Mouse (Mus musculus): ENCODE data around the gene Coasy. TPM values are rescaled to one million over a fixed set of nuclear protein-coding genes. Genes with fewer than 3 reads are reported as not detected.

Coasy gene
- total RNA-seq (2023) = 11.0 TPM

DNA sequence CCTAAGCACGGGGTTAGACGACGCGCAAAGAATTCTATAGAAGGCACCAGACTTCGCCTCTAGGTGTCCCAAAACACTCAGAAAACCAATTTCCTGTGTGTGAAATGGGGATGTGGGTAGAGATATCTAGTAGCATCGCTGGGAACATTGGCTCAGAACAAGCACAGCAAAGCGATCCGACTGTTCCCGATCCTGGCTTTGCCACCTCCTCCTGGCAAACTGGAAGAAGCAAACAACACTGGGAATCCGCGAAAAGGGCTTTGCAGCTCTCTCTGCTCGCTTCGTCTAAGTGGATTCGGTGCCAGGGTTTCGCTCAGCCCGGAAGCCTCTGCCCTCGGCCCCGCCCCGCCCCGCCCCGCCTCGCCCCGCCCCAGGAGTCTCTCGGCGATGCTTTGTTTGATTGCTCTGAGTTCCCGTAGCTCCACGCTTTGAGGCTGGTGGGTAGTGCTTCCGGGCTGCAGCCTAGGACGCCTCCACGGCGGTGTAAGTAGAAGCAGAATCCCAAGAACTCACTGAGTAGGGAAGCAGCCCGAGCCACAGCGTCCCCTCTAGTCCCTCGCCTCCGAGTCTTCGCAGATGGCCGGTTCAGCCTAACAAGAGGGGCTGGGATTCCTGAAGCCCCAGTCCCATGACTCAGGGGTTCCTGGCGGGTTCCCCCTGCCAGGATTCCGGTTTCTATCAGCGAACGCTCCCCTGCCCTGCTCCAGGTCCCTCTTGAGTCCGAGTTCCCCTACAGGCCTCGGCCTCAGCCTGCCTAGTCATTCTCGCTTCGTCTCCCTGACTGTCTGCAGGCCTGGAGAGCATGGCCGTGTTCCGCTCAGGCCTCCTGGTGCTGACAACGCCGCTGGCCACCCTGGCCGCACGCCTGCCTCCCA, at the start of gene Coasy:
Gene Coasy (plus strand): TSS at position 358 of the 875 bp plus-strand sequence.

DNA sequence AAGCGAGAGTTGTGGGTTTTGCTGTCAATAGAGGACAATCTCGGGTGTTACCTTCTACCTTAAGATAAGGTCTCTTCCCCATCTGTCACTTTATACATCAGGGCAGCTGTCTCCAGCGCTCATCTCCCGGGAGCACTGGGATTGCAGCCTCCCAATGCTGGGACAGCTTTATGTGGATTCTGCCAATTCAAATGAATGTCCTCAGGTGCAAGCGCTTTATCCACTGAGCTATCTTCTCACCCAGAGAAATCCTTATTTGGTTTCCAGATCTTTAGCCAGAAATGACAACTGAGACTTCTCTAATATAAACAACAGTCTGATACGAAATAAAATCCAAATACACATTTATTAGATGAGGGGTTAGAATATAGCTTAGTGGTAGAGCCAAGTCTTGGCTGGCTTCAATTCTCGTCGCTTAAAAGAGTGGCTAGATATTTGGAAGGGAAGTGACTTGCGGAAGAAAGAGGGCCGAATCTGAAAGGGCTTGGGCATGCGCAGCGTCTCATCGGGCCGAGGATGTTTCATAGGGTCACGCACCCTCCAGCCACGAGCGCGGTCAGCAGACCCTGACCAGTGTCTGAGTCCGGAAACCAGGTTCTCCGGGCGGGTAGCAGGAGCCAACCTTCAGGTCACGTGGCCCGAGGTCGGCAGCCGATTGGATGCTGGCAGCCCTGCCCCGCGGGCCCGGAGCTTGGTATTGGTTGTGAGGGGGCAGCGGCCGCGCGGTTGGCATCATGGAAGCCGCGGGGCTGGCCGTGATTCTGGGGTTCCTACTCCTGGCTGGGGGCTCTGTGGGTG, 12.8 kb upstream of the Coasy start, which contains the start of gene Naglu:
Gene Naglu (plus strand): TSS at position 622 of the 798 bp plus-strand sequence.

DNA sequence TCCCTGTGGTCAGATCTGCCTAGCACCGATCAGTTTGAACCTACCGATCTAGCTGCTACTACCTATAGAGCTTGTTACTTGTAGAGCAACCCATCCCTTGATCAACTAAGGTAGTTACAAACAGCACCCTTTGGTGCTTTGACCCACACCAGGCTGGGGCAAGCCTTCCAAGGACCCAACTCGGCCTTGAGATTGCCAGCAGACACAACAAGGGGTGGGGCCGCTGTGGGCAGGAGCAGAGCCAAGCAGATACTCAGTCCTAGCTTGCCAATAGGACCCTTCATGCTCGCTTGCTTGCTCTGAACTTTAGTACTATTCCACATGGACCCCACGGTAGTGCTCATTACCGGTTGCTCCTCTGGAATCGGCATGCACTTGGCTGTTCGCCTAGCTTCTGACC, 4.2 kb upstream of the Coasy start, which contains the start of gene Hsd17b1:
Gene Hsd17b1 (plus strand): TSS at position 291 of the 400 bp plus-strand sequence.

DNA sequence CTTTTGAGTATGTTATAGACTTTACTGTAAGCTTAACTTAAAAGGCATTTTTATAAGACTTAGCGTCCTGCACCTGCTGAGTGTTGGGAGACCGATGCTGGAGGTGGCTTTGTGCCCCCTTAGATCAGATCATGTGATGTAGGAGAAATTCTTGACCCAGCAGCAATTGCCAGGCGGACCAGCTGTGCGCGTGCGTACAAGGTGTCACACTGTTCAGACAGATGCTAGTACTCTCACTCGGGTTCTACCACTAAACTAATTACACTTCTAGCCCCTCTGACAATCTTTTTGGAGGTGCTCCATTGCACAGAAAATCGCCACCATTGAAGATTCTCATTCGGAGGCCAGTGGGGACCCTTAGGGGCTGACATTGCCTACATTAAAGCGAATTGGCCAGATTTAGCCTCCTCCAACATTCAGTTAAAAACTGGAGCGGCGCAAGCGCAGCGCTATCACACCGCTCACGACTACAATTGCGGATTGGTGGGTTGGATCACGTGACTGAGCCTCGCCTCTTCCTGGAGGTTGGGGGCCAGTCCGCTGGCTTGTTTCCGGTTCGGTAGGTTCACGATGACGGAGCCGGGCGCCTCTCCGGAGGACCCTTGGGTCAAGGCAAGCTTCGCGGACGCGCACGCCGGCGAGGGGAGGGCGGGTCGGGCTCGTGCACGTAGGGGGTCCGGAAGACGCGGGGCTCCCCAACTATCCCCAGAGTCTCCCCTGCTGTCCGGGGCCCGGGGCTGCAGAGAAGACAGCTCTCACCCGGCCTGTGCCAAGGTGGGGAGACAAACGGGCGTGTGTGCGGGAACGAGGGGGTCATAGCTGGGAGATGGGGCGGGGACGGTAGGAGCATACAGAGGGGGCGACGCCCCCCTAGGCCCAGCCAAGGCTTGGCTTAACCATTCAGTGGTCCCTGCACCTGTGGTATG, 4.7 kb downstream of the Coasy start, which contains the start of gene Mlx:
Gene Mlx (plus strand): TSS at position 522 of the 926 bp plus-strand sequence.

DNA sequence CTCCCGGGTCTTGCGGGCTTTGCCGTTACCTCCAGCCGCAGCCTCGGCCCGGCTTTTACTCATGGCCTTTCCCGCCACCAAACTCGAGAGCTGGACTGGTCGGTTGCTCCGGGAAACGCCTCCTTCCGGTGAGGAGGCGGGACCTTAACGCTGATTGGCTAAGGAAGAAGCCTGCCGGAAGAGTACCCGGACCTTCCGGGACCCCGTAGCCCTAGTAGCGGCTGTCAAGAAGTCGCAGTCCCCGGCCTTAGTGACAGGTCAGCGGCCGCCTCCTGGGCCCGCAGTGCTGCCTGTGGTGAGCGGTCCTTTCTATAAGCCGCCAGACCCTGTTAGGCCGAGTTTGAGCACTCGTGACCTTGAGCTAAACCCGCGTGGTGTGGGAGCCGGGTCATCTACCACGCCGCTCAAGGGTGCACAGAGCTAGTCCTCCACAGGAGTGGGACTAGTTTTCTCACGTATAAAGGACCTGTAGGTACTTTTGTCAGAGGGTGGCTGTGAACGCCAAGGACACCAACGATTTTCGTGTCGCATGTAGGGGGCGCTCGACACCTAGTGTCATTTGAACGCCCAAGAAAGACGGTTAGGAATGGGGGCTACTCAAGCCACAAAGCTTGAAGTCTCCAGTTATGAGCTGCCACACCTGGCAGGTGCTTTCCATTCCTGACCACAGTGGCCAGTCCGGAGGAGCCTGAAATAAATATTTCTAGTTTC, 13.1 kb downstream of the Coasy start, which contains the start of gene Psmc3ip:
Gene Psmc3ip (minus strand): TSS at position 123 of the 711 bp plus-strand sequence.

DNA sequence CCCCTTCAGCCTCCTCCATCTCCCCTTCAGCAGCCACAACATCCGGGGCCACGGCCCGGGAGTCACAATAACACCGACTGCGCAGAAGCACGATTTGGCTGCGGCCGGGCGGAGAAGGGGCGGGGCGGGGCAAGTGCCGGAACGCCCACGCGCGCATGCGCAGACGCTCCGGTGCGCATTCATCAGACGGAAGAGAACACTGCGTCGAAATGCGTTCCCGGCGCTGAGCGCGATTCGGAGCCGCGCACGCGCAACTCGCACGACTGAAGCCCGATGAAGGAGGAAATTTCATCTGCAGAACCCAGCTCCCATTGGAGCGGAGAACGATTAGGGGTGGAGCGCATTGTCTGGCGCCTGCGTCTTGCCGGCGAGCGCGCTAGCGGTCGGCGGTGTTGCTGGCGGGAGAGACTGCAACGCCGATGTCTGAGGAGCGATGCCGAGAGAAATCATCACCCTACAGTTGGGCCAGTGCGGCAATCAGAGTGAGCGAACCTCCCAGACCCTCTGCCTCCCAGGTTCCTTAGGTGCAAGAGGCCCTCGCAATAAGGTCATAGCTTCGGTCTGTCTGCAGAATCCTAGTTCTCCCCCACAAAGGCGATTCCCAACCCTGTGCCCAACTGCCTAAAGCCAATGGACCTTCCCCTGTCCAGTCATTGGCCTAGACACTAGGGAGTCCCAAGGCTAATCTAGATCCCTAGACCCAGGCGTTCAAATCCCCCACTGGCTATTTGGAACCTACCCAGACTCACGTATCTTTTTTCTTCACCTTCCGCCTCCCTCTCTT, 37.6 kb downstream of the Coasy start, which contains the start of the genes Retreg3 and Tubg1:
Gene Retreg3 (minus strand): TSS at position 133 of the 784 bp plus-strand sequence.
Gene Tubg1 (plus strand): TSS at position 178 of the 784 bp plus-strand sequence.

Other genes with a start within 250 kb of the Coasy start
- gene Stat5b, start 231.8 kb upstream of the Coasy start, total RNA-seq (2023) = 172 TPM
- 194 TPM for gene Stat5a, start 223.2 kb upstream of the Coasy start, total RNA-seq (2023)
- gene Stat3, start 143.0 kb upstream of the Coasy start, total RNA-seq (2023) = 380 TPM
- 0.15 TPM for gene Cavin1, start 111.7 kb upstream of the Coasy start, total RNA-seq (2023)
- gene Atp6v0a1, start 73.1 kb upstream of the Coasy start, total RNA-seq (2023) = 7.9 TPM
- gene Naglu, start 12.6 kb upstream of the Coasy start, total RNA-seq (2023) = 10.0 TPM
- not detected for gene Hsd17b1, start 4.2 kb upstream of the Coasy start, total RNA-seq (2023)
- 31.3 TPM for gene Mlx, start 4.7 kb downstream of the Coasy start, total RNA-seq (2023)
- 1.8 TPM for gene Psmc3ip, start 12.9 kb downstream of the Coasy start, total RNA-seq (2023)
- 78.0 TPM for gene Retreg3, start 37.3 kb downstream of the Coasy start, total RNA-seq (2023)
- 12.4 TPM for gene Tubg1, start 37.4 kb downstream of the Coasy start, total RNA-seq (2023)
- 1.7 TPM for gene Tubg2, start 73.3 kb downstream of the Coasy start, total RNA-seq (2023)
- 0.32 TPM for gene Cntnap1, start 88.0 kb downstream of the Coasy start, total RNA-seq (2023)
- gene Plekhh3, start 88.8 kb downstream of the Coasy start, total RNA-seq (2023) = 0.35 TPM
- gene Ccr10, start 92.9 kb downstream of the Coasy start, total RNA-seq (2023) = not detected
- 72.5 TPM for gene Ezh1, start 143.9 kb downstream of the Coasy start, total RNA-seq (2023)
- gene Ramp2, start 163.5 kb downstream of the Coasy start, total RNA-seq (2023) = not detected
- 73.4 TPM for gene Vps25, start 171.1 kb downstream of the Coasy start, total RNA-seq (2023)
- gene Wnk4, start 178.0 kb downstream of the Coasy start, total RNA-seq (2023) = 1.8 TPM
- not detected for gene Cntd1, start 196.4 kb downstream of the Coasy start, total RNA-seq (2023)
- gene Coa3, start 196.5 kb downstream of the Coasy start, total RNA-seq (2023) = 21.3 TPM
- 178 TPM for gene Becn1, start 219.7 kb downstream of the Coasy start, total RNA-seq (2023)
- gene Psme3, start 233.6 kb downstream of the Coasy start, total RNA-seq (2023) = 124 TPM
- gene Aoc2, start 242.5 kb downstream of the Coasy start, total RNA-seq (2023) = 17.0 TPM
- 1.00 TPM for gene Aoc3, start 248.0 kb downstream of the Coasy start, total RNA-seq (2023)

Measured in CD4-positive naive resting alpha-beta T cell, adult 76 days (primary cell).